Mouse (Mus musculus) limb, embryonic 11.5 days (tissue): Measurements from ENCODE around the gene Slc35f2. TPM values are rescaled to one million over a fixed set of nuclear protein-coding genes. Genes with fewer than 3 reads are reported as not detected.

Source experiments
- ATAC-seq: fragments of 200-750 bp; cut with Nextera tagmentation; 2 replicates; pipeline ENCODE4 v1.8.0; 2017; ENCODE audit warnings: low read depth; ENCODE audit not compliant: insufficient number of reproducible peaks, low FRiP score, low TSS enrichment
- DNase-seq: peaks from one replicate; pipeline ENCODE4 v3.0.0-alpha.2; 2015; ENCODE audit warnings: low spot score
- H3K27ac ChIP-seq: fragments of 300-500 bp; sonication (generic); replicated peaks from 2 replicates; pipeline ENCODE4 v1.5.1; 2014; ENCODE audit warnings: low read depth, mild to moderate bottlenecking, low read length
- H3K27me3 ChIP-seq: fragments of 300-500 bp; sonication (generic); 2 replicates; pipeline ENCODE4 v1.6.1; 2014; ENCODE audit warnings: mild to moderate bottlenecking, low read length, mixed read lengths; ENCODE audit not compliant: control insufficient read depth, insufficient read depth
- H3K36me3 ChIP-seq: fragments of 300-500 bp; sonication (generic); 2 replicates; pipeline ENCODE4 v1.6.1; 2014; ENCODE audit warnings: mild to moderate bottlenecking, low read length, moderate library complexity, mixed read lengths; ENCODE audit not compliant: control insufficient read depth, insufficient read depth
- H3K4me1 ChIP-seq: fragments of 300-500 bp; sonication (generic); 2 replicates; pipeline ENCODE4 v1.6.1; 2014; ENCODE audit warnings: low read length, mixed read lengths; ENCODE audit not compliant: control insufficient read depth, insufficient read depth
- H3K4me2 ChIP-seq: fragments of 300-500 bp; sonication (generic); 2 replicates; pipeline ENCODE4 v1.6.1; 2014; ENCODE audit warnings: low read depth, mild to moderate bottlenecking, moderate library complexity; ENCODE audit not compliant: severe bottlenecking
- H3K4me3 ChIP-seq: fragments of 300-500 bp; sonication (generic); 2 replicates; pipeline ENCODE4 v1.5.1; 2014; ENCODE audit warnings: low read depth, low read length
- H3K9ac ChIP-seq: fragments of 300-500 bp; sonication (generic); 2 replicates; pipeline ENCODE4 v1.6.1; 2014; ENCODE audit warnings: mild to moderate bottlenecking, low read length
- H3K9me3 ChIP-seq: fragments of 300-500 bp; sonication (generic); 2 replicates; pipeline ENCODE4 v1.6.1; 2016; ENCODE audit warnings: low read length; ENCODE audit not compliant: control insufficient read depth
- WGBS: fragments of 180-500 bp; shearing (Covaris S2); extraction: QIAGEN DNeasy Blood & Tissue Kit; methylation state at CpG from one replicate; pipeline ENCODE4 v1.1.7; 2014; 5-methylcytosine and 5-hydroxymethylcytosine counted together
- polyA plus RNA-seq: library from polyadenylated mRNA; unstranded; fragments of >200 nt; fragmentation: Nextera tagmentation; extraction: Ambion mirVana; gene quantifications from 2 replicates; pipeline ENCODE4 v1.2.1, GENCODE M21; 2014

Slc35f2 gene
- polyA plus RNA-seq, 1 experiment from 2014 or later = 5.3 TPM

DNA sequence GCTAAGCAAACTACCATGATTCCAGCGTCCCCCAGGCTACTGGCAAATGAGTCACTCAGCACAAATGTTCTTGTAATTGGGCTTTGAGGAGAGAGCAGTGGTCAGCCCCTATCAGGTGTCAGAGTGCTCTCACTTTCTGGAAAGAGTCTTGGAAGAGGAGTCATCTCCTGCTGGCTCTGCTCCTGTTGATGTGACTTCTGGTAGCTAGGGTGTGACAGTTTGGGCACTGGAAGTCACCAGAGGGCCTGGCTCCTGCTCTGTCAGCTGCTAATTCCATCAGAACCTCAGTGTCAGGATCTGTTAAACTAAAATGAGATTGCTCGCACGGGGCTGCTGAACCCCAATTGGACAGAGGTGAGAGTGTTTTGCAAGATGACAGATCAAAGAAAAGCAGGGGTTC is 63.7 kb downstream of the Slc35f2 start:
- Histone ChIP-seq H3K27ac (no peak overlapping the region), H3K36me3 (no peaks in the 10 kb centered on the region), H3K27me3 (no peaks in the 10 kb centered on the region), H3K9me3 (no peaks in the 10 kb centered on the region), H3K4me1 (no peaks in the 10 kb centered on the region), H3K9ac (no peak overlapping the region), H3K4me3 (no peak overlapping the region), H3K4me2 (no peak overlapping the region)
- WGBS = 43% methylated on average over 3 of the region's 3 CpGs
- DNase-seq (no peak), ATAC-seq (no peak)

DNA sequence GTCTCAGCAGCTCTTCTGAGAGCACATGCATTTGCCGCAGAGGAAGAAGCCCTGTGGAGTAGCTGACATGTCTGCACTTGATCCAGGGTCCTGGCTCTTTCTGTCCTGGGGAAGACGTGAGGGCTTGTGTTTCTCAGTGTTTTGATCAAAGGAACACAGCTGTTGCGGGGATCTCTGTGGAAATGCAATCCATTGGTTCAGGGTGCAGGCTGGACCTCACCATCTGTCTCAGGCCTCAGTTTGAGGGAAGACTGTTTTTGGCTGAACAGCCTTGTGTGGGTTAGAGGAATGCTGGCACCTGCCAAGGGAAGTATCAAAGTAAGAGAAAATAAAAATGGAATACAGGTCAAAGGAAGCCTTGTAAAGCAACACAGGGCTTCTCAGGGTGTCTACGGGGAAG is 64.6 kb downstream of the Slc35f2 start:
- Histone ChIP-seq H3K9ac (no peak overlapping the region), H3K9me3 (no peaks in the 10 kb centered on the region), H3K27ac (no peak overlapping the region), H3K36me3 (no peaks in the 10 kb centered on the region), H3K27me3 (no peaks in the 10 kb centered on the region), H3K4me1 (no peaks in the 10 kb centered on the region), H3K4me3 (no peak overlapping the region), H3K4me2 (no peak overlapping the region)
- no peak for ATAC-seq
- 58% methylated on average over 4 of the region's 4 CpGs for WGBS
- no peak for DNase-seq

DNA sequence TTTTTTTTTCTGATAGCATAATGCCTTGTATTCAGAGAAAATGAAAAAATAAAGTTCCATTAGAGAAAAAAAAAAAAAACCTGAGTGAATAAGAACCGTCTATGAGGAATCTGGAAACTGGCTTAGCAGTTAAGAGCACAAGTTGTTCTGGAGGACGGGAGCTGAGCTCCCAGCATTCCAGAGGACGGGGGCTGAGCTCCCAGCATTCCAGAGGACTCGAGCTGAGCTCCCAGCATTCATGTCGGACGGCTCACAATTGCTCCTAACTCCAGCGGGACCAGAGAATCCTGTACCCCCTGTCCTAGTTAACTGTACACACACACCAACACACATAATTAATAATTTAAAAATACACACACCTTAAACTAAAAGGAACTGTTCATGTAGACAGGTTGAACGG is 67.5 kb downstream of the Slc35f2 start:
- Histone ChIP-seq H3K4me3 (no peak overlapping the region), H3K4me1 (no peaks in the 10 kb centered on the region), H3K4me2 (no peak overlapping the region), H3K36me3 (no peaks in the 10 kb centered on the region), H3K9me3 (no peaks in the 10 kb centered on the region), H3K9ac (no peak overlapping the region), H3K27ac (no peak overlapping the region), H3K27me3 (no peaks in the 10 kb centered on the region)
- ATAC-seq = no peak
- no peak for DNase-seq
- 76% methylated on average over 8 of the region's 8 CpGs for WGBS

DNA sequence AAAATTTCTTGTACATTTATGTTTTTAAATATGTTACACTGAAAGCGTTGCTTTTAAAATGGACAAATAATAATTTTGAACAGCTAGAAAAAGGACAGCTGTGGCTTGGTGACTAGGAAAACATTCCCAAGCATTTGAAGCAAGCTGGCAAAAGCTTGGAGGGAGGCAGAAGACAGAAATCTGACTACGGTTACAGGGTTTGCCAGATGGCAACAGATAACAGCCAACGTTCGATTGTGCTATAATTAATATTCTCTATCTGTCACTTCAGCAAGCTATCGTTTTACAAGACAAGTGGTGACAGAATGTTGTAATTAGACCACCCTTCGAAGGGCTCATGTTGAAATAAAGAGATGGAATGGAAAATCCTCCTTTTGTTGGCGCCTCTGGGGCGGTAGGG is 77.2 kb downstream of the Slc35f2 start:
- Histone ChIP-seq H3K9ac (no peak overlapping the region), H3K4me3 (no peak overlapping the region), H3K4me1 (no peaks in the 10 kb centered on the region), H3K27me3 (no peaks in the 10 kb centered on the region), H3K27ac (no peak overlapping the region), H3K4me2 (no peak overlapping the region), H3K9me3 (no peaks in the 10 kb centered on the region), H3K36me3 (no peaks in the 10 kb centered on the region)
- DNase-seq = no peak
- ATAC-seq = no peak
- WGBS = 78% methylated on average over 8 of the region's 8 CpGs

DNA sequence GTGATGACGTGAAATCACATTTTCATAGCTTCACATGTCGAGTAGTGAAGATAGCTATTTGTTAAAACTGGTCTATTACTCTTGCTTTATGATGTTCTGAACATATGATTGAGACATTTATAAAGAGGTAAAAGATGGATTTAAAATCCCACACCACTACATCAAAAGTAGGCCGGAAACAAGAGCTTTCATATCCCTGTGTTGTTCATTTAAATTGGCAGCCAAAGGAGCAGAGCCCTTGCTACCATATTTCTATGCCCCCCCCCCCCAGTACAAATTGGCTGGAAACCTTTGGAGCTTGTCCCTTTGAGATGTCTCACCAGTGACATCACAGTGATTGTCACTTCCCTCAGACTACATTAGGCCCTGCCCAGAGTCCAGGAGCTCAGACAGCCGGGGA is 78.5 kb downstream of the Slc35f2 start, which contains the start of gene Sln:
TSS of gene Sln (plus strand) at position 301 of the 400 bp plus-strand sequence.
- WGBS = 88% methylated on average over 4 of the region's 4 CpGs
- no peak within 1 kb of the TSS for H3K27ac ChIP-seq
- H3K9me3 ChIP-seq = no peaks in the 10 kb centered on the region
- H3K27me3 ChIP-seq = no peaks in the 10 kb centered on the region
- H3K4me1 ChIP-seq = no peaks in the 10 kb centered on the region
- no peak for ATAC-seq
- no peak within 1 kb of the TSS for H3K4me3 ChIP-seq
- H3K36me3 ChIP-seq = no peaks in the 10 kb centered on the region
- H3K4me2 ChIP-seq = no peak within 1 kb of the TSS
- H3K9ac ChIP-seq = no peak within 1 kb of the TSS
- DNase-seq = no peak

DNA sequence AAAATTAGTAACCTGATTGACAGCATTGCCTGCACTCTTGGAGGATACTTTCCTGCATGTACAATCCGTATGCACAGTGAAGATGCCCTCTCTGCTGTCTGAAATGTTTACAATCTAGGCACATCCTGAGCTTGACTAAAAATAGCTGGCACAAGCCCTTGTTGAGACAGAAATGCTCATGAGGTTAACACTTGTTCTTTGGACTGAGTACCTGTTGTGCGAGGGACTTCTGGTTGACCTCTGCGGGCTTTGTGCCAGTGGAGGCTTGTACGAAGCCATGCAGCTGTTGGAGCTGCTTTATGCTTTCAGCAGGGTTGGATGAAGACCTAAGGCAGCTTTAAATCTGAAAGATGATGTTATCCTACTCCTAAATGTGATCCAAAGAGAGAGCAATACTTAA is 80.8 kb downstream of the Slc35f2 start:
- Histone ChIP-seq H3K9ac (no peak overlapping the region), H3K36me3 (no peaks in the 10 kb centered on the region), H3K4me1 (no peaks in the 10 kb centered on the region), H3K27ac (no peak overlapping the region), H3K4me3 (no peak overlapping the region), H3K27me3 (no peaks in the 10 kb centered on the region), H3K4me2 (no peak overlapping the region), H3K9me3 (no peaks in the 10 kb centered on the region)
- no peak for DNase-seq
- ATAC-seq = no peak
- 86% methylated on average over 4 of the region's 4 CpGs for WGBS

DNA sequence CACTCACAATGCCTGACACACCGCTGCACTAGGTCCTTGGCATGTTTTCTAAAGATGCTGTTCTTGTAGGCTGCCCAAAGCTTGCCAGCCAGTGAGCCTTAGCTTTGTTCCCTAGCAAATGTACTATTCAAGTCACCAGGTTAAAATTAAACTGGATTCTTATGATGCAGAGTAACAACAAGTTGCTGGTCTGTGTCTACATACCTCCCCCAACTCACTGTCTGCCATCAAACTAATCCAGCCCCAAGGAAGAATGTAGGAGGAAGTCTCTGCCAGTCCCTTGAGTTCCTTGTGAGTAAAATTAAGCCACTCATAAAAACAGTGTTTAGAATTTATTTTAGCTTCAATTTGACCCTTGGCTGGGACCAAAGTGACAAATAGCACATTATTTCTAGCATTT is 82.3 kb downstream of the Slc35f2 start:
- 83% methylated on average over 1 of the region's 1 CpGs for WGBS
- no peaks in the 10 kb centered on the region for H3K9me3 ChIP-seq
- no peak overlapping the region for H3K4me3 ChIP-seq
- H3K4me2 ChIP-seq = no peak overlapping the region
- H3K36me3 ChIP-seq = no peaks in the 10 kb centered on the region
- H3K27ac ChIP-seq = no peak overlapping the region
- no peaks in the 10 kb centered on the region for H3K27me3 ChIP-seq
- no peak overlapping the region for H3K9ac ChIP-seq
- H3K4me1 ChIP-seq = no peaks in the 10 kb centered on the region
- DNase-seq (no peak), ATAC-seq (no peak)

DNA sequence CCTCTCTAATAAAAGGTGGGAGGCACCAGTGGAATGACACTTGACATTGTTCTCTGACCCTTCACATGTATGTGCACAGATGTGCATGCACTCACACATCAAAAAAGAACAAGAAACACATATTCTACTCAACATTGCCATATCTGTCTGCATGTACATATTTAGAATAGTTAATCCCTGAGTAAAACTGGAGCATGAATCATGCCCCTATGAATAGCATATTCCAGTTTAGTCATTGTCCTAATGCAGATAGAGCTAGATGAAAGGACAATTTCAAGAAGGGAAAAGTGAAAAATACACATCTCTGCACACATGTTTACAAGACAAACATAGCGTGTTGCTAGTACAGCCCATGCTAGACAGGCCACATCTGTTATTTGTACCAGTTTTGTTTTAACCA is 83.2 kb downstream of the Slc35f2 start:
- no peak for DNase-seq
- 78% methylated on average over 1 of the region's 1 CpGs for WGBS

DNA sequence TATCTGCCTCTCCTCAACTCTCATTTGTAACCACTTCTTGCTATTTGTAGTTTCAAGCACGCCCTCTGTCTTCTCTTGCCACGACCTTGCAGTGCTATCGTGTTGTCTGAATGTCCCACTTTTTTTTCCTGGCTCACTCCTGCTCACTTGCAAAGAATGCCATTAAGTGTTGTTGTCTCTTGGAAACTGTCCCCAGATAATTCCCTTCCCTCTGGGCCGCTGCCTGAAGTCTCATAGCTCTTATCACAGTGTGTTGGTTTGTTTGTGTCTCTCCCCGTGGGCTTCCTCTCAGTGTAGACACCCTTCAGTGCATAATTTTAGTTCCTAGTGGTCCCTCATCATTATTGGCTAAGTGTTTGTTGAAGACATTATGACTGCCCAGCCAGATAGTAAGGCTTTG is 86.5 kb downstream of the Slc35f2 start:
- no peaks in the 10 kb centered on the region for H3K36me3 ChIP-seq
- DNase-seq (no peak), ATAC-seq (no peak)
- no peak overlapping the region for H3K27ac ChIP-seq
- no peaks in the 10 kb centered on the region for H3K27me3 ChIP-seq
- no peak overlapping the region for H3K4me3 ChIP-seq
- no peak overlapping the region for H3K9ac ChIP-seq
- no peaks in the 10 kb centered on the region for H3K9me3 ChIP-seq
- H3K4me2 ChIP-seq = no peak overlapping the region
- no peaks in the 10 kb centered on the region for H3K4me1 ChIP-seq
- 90% methylated on average over 5 of the region's 5 CpGs for WGBS

More for the DNA sequence above, 83.2 kb downstream of the Slc35f2 start:
- H3K4me2 ChIP-seq = no peak overlapping the region
- no peak overlapping the region for H3K9ac ChIP-seq
- H3K27ac ChIP-seq = no peak overlapping the region
- no peaks in the 10 kb centered on the region for H3K27me3 ChIP-seq
- H3K4me1 ChIP-seq = no peaks in the 10 kb centered on the region
- H3K36me3 ChIP-seq = no peaks in the 10 kb centered on the region
- H3K9me3 ChIP-seq = no peaks in the 10 kb centered on the region
- no peak overlapping the region for H3K4me3 ChIP-seq
- no peak for ATAC-seq
